Mouse (Mus musculus): ENCODE results near the gene Rab3il1. TPM values are rescaled to one million over a fixed set of nuclear protein-coding genes. Genes with fewer than 3 reads are reported as not detected.

Rab3il1 gene
- total RNA-seq, 2 experiments from 2014 or later: 3.1 to 7.1 TPM

DNA sequence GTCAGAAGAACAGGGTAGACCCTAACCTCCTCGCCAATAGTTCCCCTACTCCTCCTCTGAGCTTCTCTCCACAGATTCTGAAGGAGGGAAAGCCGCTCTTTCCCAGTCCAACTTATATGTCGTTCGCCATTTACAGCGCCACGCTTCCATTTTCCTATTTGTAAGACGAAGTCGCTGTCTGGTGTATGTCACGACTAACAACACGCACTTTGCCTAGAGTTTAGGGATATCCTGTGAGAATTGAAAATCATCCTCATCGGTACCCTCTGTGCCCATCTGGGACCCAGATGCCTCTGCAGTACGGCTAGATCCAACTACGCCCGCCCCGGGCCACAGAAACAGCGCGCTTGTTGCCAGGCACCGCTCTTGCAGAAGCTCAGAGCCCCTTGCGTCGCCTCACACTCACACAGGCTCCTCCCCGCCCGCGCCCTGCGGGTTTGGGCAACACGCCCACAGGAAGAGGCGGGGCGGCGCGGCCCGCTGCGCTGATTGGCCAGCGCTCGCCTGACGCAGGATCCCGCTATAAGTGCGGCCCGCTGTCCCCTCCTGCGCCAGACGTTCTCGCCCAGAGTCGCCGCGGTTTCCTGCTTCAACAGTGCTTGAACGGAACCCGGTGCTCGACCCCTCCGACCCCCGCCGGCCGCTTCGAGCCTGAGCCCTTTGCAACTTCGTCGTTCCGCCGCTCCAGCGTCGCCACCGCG is 19.2 kb upstream of the Rab3il1 start:
- ATAC-seq (ENCODE audit: poor library complexity, severe bottlenecking): peak; percentile 76

DNA sequence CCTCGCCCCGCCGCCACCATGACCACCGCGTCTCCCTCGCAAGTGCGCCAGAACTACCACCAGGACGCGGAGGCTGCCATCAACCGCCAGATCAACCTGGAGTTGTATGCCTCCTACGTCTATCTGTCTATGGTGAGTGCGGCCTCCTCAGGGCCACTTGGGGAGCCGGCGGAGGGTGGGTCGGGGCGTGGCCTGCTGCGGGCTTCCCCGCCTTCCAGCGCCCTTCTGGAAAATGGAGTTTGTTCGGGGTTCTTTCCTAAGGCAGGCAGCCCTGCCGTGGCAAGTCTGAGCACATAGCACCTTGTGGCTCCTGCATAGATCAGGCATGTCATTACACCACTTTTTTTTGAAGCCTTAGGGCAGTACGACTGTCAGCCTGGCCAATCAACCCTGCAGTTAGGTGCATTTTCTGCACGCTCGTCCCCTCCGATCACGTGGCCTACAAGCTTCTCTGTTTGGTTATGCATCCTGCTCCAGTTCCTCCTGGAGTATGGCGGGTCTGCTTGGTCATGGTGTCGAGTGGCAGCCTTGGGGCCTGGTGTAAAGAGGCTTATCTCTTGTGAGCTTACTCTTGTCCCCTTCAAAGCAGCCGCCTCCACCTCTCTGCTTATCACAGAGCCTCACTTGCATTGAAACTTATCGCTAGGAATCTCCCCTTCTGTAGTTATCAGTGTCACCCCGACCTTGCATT is 18.5 kb upstream of the Rab3il1 start:
- peak; percentile 36 for ATAC-seq (ENCODE audit: poor library complexity, severe bottlenecking)

DNA sequence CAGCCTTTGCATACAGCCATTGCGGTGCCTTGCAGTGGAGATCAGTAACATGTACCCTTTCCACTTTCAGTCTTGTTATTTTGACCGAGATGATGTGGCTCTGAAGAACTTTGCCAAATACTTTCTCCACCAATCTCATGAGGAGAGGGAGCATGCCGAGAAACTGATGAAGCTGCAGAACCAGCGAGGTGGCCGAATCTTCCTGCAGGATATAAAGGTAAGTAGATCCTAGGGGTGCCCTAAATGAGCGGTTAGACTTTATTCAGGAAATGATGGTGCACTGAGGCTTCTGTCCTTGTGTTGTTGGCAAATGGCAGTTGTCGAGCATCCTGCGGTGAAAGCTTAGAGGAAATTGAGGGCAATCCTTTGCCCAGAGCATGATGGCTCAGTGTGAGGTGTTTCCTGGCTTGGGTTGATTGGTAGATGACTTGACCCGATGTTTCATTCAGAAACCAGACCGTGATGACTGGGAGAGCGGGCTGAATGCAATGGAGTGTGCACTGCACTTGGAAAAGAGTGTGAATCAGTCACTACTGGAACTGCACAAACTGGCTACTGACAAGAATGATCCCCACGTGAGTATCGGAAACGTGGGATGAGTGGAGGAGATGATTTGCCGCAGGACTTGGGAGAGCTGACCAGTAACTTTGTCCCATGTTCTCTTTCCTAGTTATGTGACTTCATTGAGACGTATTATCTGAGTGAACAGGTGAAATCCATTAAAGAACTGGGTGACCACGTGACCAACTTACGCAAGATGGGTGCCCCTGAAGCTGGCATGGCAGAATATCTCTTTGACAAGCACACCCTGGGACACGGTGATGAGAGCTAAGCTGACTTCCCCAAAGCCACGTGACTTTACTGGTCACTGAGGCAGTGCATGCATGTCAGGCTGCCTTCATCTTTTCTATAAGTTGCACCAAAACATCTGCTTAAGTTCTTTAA is 17.1 kb upstream of the Rab3il1 start:
- no peak for ATAC-seq (ENCODE audit: poor library complexity, severe bottlenecking)

DNA sequence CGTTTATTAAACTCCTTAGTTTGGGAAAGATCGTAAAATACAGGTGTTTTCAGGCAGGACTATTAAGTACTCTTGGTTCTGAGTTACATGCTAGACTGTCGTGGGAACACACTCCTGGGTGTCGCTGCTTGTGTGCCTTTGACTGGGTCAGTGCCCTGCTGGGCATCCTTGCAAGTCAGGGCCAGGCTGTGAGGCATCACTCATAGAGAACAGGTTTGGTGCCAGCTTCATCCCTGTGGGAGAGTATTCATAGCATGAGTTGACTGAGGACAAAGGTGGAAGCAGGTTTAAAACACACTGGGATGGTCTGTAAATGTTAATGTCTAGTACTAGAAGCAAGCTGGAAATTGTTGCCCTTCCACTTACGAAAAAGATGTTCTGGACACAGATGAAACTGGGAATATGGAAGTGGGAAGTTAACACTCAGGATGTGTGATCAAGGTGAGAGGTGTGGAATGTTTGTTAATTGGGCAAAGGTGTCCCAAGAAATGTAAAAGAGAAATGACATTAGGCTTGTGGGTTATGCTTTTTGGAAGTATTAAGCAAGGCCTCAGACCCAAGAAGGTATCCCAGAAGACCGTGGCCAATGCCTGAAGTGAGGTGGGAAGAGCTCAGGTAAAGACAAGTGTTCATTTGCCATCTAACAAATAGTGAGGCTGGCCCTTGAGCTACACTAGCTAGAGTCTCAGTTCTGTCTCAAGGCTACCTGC is 16.1 kb upstream of the Rab3il1 start:
- no peak for ATAC-seq (ENCODE audit: poor library complexity, severe bottlenecking)

DNA sequence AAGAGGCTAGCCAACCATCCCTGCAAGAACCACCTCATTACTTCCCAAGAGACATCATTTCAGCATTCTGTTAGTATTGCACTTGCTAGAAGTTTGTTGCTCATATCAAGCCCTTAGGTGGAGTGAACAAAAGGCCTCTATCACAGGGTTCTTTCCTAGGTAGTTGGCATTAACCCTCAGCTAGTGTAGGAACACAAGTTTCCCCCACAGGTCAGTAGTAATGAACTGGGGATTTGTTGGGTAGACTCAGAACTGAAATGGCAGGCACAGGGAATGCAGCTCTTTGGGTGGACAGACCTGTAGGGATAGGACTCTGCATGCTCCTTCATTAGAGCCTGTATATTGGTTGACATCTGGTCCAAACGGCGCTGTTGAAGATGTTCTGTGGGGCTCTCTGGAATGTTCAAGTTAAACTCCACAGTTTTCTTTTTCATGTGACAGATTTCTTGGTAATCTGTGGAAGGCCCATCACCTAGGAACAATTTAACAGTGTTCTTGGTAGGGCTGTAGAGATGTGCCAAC is 15.5 kb upstream of the Rab3il1 start:
- no peak for ATAC-seq (ENCODE audit: poor library complexity, severe bottlenecking)

DNA sequence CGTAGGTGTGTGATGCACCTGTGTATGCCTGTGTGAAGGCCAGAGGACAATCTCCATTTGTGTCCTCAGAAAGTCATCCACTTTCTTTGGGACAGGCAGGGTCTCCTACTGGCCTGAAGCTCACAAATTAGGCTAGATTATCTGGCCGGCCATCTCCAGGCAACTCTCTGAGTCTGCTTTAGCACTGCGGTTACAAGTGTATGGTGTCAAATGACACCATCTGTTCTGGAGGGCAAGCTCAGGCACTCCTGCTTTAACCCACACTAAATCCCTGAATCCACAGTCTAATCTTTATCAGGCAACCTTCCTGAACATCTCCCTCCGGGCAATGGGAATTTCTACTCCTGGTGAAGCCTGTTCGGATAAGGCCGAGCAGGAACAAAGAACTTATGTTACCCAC is 14.3 kb upstream of the Rab3il1 start:
- no peak for ATAC-seq (ENCODE audit: poor library complexity, severe bottlenecking)

DNA sequence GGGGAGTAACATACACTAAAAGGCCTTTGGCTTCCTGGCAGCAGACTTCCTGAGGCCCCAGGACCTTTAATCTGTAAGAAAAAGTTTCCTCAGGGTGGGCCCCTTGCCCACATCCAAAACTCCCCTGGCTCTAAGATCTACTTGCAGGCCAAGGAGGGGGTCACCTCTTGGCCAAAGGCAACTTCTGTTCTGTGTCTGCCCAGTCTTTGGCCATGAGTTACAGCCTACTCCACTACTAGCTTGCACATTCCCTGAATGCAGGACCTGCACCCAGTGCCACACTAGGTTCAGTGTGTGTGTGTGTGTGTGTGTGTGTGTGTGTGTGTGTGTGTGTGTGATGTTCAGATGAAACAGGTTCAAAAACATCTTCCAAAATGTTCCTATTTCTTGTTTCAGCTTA is 13.9 kb upstream of the Rab3il1 start:
- no peak for ATAC-seq (ENCODE audit: poor library complexity, severe bottlenecking)

DNA sequence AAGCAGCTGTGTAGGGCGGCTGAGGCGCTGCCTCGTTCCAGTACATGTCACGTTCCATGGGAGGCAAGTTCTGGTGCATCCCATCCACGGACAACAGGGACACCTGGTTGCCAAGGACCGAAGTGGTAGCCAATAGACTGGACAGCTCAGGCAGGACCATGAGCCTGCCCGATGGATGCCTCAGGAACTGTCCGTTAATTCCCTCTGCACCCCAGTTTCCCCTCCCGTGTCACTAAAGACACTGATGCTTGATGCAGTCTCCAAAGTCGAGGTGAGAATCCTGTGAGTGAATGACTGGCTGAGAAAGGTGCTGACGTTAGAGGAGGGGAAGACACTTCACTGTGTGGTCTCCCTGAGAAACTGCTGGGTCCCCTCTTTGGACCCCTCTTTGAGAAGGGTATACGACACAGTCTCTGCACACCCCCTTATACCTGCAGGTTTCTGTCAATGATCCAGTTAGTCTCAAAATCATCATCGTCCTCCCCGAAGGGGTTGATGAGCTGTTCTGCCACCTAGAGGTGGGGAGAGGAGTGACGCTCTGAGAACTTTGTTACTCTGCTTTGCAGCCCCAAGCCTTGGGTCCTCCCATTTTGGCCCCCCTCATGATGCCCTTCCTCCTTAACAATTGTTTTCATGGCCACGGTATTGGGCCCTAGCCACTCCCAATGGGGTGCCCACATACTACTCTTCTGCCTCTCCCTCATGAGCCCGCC is 12.1 kb upstream of the Rab3il1 start:
- peak; percentile 41 for ATAC-seq (ENCODE audit: poor library complexity, severe bottlenecking)

DNA sequence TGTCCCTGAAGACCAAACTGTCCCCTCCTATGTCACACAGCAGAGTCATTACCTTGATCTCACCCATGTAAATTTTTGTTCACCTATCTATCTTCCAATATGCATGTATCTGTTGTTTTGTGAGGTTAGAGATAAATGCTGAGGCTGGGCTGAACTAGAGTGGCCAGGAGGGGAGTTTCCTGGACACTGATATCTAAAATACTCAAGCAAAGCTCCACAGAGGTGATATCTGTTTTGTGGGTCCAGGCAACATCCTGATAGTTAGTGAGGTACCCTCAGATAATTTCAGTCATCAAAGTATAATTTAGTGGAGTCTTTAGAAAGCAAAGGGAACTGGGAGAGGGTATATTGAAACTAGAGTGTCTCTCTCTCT is 11.6 kb upstream of the Rab3il1 start:
- no peak for ATAC-seq (ENCODE audit: poor library complexity, severe bottlenecking)

DNA sequence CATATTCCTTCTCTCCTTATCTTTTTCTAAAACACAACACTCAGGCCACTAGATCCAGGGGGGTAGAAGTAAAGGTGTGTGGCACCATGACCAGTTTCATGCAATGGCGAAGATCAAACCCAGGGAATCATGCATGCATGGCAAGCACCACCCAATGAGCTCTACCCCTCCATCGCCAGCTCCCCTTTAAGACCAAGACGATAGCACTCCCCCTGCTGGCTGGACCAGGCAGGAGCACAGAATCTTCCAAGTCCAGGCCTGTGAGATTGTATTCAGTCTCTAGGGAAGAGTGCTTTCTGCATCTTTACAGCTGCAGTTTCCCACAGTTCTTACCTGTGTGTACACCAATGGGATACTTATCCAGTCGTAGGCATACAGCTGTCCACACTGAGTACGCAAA is 10.2 kb upstream of the Rab3il1 start:
- ATAC-seq (ENCODE audit: poor library complexity, severe bottlenecking): peak; percentile 78

DNA sequence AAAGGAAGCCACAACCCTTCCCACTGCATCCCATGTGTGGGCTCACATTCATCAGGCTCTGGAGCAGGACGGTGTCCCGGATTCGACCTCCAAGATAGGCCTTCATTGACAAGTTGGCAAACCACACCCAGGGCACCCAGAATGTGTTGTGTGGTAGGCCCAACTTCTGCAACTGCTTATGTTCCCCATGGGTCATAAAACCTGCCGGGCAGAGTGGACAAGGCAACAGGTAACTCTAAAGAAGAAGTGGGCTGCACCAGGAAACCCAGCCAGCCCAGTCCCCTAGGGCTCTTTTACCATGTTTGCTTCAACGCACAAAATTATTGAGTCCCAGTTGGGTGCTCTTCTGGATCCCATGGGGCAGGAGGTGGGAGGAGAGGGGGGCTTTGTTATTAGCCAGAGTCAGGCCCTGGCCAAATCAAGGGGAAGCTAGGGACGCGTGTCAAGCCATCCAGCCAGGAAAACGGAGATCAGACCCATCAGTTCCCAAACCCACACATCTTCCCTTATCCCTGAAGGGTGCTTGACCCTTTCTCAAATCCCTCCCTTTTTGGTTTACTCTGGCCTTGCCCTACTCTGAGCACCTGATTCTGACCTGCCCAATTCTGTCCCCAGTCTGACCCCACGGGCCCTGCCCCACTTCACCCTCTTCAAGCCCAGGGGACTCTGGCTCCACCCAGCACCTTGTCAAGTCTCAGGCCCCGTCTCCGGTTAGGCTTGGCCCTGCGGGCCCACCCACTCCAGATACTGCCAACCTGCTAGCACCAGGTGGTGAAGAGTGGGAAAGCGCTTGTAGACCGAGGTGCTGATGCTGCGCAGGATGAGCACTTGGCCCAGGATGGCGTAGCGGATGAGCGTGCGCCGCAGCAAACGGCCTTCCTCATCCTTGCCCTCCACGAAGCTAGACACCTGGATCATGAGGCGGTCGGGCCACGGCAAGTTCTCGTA is 9.2 kb upstream of the Rab3il1 start:
- ATAC-seq (ENCODE audit: poor library complexity, severe bottlenecking): no peak

DNA sequence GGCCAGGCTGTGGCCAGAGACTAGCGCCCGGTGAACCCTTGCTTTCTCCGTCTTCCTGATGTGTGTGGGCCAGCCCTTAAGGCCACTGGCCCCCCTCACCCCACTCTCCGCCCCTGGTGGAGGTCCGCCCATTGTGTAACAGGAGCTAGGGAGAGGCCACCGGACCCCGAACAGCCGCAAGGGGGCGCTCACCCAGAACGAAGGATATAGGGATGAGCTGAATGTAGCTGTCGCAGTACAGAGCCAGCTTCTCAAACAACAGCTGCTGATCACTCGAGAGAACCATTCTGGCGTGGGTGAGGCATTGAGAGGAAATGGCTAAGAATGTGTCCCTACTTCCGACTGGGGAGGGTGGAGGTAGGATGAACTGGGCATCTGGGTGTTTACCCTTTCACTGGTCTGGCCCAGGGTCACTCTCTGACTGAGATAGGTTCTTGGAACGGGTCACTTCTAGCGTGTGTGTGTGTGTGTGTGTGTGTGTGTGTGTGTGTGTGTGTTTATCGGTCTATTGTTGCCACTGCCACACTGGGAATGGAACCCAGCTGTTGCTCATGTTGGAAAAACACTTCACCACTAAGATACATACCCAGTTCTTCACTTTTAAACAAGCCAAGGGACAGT is 8.3 kb upstream of the Rab3il1 start:
- ATAC-seq (ENCODE audit: poor library complexity, severe bottlenecking): peak; percentile 75

DNA sequence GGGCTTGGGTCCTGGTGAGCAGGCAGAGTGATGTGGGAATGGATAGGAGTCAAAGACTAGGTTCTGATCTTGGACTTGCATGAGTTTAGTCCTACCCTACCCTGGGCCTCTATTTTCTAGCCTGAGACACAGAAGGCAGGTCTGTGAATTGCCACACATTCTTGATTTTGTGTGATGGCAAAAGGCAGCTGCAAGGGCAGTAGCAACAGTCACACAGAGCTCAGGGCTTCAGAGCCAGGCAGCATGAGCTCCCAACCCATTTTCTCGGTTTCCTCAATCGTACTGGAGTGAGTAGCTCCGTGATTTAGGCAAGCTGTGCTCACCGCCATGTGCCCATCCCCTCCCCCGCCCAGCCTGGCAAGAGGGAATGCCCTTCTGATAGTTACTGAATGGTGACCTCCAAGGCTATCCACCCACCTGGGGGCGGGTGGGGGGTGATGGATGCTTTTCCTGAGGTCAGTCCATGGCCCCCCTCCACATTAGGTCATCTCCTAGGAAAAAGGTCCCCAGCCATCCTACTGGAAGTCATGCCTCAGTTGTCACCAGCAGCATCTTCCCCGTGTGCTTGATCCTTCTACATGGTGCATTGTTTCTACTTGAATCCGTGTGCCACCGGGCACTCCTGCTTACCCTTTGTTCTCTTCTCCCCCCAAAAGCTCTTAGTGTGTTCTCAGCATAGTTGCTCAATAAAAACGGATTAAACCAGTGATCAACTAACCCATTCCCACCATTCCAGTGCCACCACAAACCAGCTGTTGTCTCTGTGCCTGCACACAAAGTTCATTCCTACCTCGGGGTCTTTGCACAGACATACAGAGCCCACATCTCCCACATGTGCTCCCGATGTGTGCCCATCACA is 4.0 kb upstream of the Rab3il1 start:
- ATAC-seq (ENCODE audit: poor library complexity, severe bottlenecking): no peak

DNA sequence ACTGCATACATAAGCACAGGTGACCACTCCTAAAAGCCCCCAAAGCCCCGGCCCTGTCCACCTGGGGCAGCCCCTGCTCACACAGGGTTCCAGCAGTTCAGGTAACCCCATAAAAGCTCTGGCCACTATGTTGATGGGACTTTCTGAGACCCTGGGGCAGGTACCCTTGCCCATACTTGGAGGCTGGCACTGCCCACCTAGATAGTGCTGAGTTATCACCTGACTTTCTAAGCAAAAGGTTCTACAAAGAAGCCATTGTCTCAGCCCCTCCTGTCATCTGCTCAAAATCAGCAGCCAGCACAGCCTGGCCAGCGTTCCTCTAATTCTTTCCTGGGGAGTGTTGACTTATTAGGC is 3.4 kb upstream of the Rab3il1 start:
- no peak for ATAC-seq (ENCODE audit: poor library complexity, severe bottlenecking)

DNA sequence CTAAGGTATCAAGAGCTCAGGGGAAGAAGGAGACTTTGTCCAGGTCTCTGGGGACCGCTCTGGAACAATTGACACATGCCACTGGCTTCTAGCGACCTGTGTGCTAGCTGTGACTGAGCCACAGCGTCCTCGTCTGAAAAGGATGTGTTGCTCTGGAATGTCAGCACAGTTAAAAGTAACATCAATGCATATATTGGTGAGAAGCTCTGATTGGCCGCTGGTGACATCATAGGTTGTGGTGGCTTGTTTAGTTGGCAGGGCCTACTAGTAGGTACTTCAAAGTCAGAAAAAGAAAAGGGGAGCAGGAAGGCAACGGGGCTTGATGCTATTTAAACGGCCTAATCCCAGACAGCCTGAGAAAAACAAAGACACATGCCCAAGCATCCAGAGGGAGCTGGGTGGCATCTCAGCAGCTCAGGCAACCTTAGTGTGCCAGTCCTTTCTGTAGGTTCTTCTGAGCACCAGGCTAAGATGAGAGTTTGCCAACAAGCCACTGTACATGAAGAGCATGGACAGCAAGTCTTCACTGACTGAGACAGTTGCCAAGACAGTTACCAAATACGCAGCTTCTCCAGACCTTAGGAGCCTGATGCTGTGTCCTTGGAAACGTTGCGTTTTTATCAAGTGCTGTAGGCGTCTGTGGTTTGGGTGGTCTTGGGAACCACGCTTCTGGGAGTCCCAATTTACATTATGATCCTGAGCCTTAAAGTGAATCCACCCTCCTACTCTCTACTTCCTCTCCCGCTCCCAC is 2.6 kb upstream of the Rab3il1 start:
- no peak for ATAC-seq (ENCODE audit: poor library complexity, severe bottlenecking)

DNA sequence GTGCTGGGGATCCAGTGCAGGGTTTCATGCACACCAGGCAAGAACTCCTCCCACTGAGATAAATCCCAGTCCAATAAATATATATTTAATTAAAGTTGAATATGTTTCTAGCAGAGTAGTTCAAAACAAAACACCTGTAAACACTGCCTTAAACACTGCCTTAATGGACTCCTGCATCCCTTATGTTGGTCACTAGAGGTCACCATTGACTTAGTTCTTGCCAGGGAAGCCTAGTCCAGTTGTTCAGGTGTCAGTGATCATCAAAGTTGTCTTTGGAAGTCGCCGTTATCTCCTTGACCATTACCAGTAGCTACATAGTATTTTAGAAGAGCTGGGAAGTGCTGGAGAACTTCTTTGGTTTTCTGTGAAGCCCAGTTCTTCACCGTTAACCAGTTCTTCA is 1.1 kb upstream of the Rab3il1 start:
- peak; percentile 66 for ATAC-seq (ENCODE audit: poor library complexity, severe bottlenecking)

DNA sequence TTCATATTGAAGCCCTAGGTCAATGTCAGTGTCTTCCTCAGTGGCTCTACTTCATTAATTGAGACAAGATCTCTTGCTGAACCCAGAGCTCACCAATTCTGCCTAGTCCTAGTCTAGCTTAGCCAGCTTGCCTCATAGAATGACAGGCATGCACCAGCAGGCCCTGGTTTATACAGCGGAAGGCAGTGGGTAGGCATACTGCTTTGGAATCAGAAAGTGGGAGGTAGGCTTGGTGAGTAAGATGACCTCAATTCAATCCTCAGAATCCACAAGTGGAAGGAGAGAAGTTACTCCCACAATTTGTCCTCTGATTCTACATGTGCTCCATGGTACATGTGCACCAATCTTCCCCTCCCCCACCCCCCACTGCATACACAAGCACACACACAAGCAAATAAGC is 2.2 kb downstream of the Rab3il1 start:
- no peak for ATAC-seq (ENCODE audit: poor library complexity, severe bottlenecking)

Data from megakaryocyte, adult 5-6 weeks (primary cell).